Mouse (Mus musculus) small intestine, adult 2 months (tissue): Measurements from ENCODE around the gene Smo.

ENCODE experiments used
- CTCF ChIP-seq: fragments of 200-500 bp; IDR thresholded peaks from 2 replicates; pipeline ENCODE4 v1.5.1; 2012; ENCODE audit warnings: low read depth, mild to moderate bottlenecking, control low read depth, inconsistent platforms, low read length, moderate library complexity, mixed read lengths; ENCODE audit not compliant: insufficient replicate concordance, insufficient read length; ENCODE audit errors: extremely low read depth
- POLR2A ChIP-seq: fragments of 200-500 bp; IDR thresholded peaks from 2 replicates; pipeline ENCODE4 v1.6.1; 2012; ENCODE audit warnings: low read depth, mild to moderate bottlenecking, control low read depth, inconsistent platforms, low read length, moderate library complexity

GRCm38 (mm10) chr6:29758417-29758816 is 23.1 kb downstream of the Smo start:
- TF ChIP-seq CTCF (peak; percentile 75; the same call in 1 of the 2 replicates), POLR2A (no peak)
